Mouse (Mus musculus) mouse trophoblast stem cell (cell line): ENCODE measurements at regions not wholly inside any gene's neighbourhood (a gene's known extent, or its start where the extent isn't known, plus 50 kb on each side); places are given as distances from the start of the nearest gene placed in this dataset.
"Not testable (repeated sequence)": the region's sequence is repeated elsewhere in the genome, so short reads cannot be mapped to it uniquely, and the experiment has no call there.

ENCODE experiments used
- in situ Hi-C, 2 experiments: fragments of 300-500 bp; cut with MseI, MboI; formaldehyde crosslinking; loops; 2 replicates in 1 of 2; 3 replicates in 1 of 2; pipeline ENCODE4 v1.15.1; 2025

- in situ Hi-C loops: no loop called here
Measured at GRCm38 (mm10) chr1:154016516-154016915, 116.5 kb upstream of the Teddm2 start.

- in situ Hi-C loops: no loop called here
Measured at GRCm38 (mm10) chr1:154018241-154018640, 118.2 kb upstream of the Teddm2 start.

- in situ Hi-C loops: no loop called here
Measured at GRCm38 (mm10) chr1:154024301-154024700, 124.3 kb upstream of the Teddm2 start.

GRCm38 (mm10) chr1:154027303-154027702, 127.3 kb upstream of the Teddm2 start:
- in situ Hi-C loops: no loop called here

GRCm38 (mm10) chr1:154029826-154030225, 129.8 kb upstream of the Teddm2 start:
- in situ Hi-C loops: loop anchor here (5.0 kb wide), 1 partner anchor 133 kb away; the partner anchor contains the start of gene Glul (in 2 of the 2)

GRCm38 (mm10) chr1:154032669-154033099, 132.7 kb upstream of the Teddm2 start:
- in situ Hi-C loops: loop anchor here (5.0 kb wide), 1 partner anchor 135 kb away; the partner anchor contains the start of gene Glul (in 2 of the 2)

GRCm38 (mm10) chr1:154033958-154034606, 134.1 kb upstream of the Teddm2 start:
- in situ Hi-C loops: loop anchor here (5.0 kb wide), 1 partner anchor 137 kb away; the partner anchor contains the start of gene Glul (in 2 of the 2)

GRCm38 (mm10) chr1:154036729-154037270, 136.8 kb upstream of the Teddm2 start:
- in situ Hi-C loops: no loop called here

GRCm38 (mm10) chr1:154038241-154038640, 138.2 kb upstream of the Teddm2 start:
- in situ Hi-C loops: no loop called here

GRCm38 (mm10) chr1:154040907-154041306, 140.9 kb upstream of the Teddm2 start:
- in situ Hi-C loops: no loop called here

- in situ Hi-C loops: no loop called here
Measured at GRCm38 (mm10) chr1:154042956-154043355, 142.9 kb upstream of the Teddm2 start.

- in situ Hi-C loops: no loop called here
Measured at GRCm38 (mm10) chr1:154044712-154045111, 144.7 kb upstream of the Teddm2 start.

- in situ Hi-C loops: no loop called here
Measured at GRCm38 (mm10) chr1:154045951-154046350, 145.9 kb upstream of the Teddm2 start.

- in situ Hi-C loops: no loop called here
Measured at GRCm38 (mm10) chr1:154053641-154054040, 147.3 kb upstream of the Zfp648 start.

GRCm38 (mm10) chr1:154054874-154055273, 146.1 kb upstream of the Zfp648 start:
- in situ Hi-C loops: no loop called here

GRCm38 (mm10) chr1:154061397-154061796, 139.6 kb upstream of the Zfp648 start:
- in situ Hi-C loops: not testable (repeated sequence)

GRCm38 (mm10) chr1:154061851-154062250, 139.1 kb upstream of the Zfp648 start:
- in situ Hi-C loops: no loop called here

- in situ Hi-C loops: no loop called here
Measured at GRCm38 (mm10) chr1:154062666-154063065, 138.3 kb upstream of the Zfp648 start.

- in situ Hi-C loops: no loop called here
Measured at GRCm38 (mm10) chr1:154064633-154065032, 136.4 kb upstream of the Zfp648 start.

- in situ Hi-C loops: no loop called here
Measured at GRCm38 (mm10) chr1:154065336-154066329, 135.4 kb upstream of the Zfp648 start.

GRCm38 (mm10) chr1:154067856-154068255, 133.1 kb upstream of the Zfp648 start:
- in situ Hi-C loops: no loop called here

GRCm38 (mm10) chr1:154074270-154074669, 126.7 kb upstream of the Zfp648 start:
- in situ Hi-C loops: no loop called here
